ENCODE assay signal across 21 mouse cellular contexts in the genomic region with DNA sequence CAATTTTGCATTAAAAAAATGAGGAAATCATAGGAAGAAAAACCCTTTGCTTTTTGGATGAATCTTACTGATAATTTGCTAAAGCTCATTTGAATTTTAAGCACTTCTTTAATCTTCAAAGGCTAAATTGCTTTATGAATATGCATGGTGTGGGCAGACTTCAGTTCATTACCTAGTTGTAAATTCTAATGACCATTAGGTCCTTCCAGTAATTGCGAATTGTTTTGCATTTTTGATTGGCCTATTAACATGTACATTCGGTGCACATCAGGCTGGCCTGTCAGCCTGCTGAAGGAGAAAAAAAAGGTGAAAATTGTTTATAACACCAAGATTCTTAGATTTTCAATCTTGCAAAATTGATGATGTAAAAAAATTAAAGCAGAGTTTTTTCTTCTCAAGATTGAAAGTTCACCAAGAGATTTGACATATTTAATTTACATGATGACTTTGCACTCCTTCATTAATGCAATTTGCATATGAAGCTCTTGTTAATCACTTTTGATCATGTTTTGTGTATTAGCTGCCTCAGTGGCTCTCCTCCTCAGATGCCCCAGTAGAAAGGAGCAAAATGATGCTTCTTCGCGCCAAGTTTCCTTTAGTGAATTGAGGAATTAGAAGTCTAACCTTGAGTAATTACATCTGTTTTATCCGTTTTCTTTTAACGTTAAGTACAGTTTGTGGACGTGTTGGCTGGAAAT. TPM values are rescaled to one million over a fixed set of nuclear protein-coding genes. Genes with fewer than 3 reads are reported as not detected.
DNase-seq lines count a peak whose midpoint lies in the region; ATAC-seq and TF ChIP-seq lines count a peak whose summit lies in the region.
"Had no signal": no experiment of that assay in that cellular context is flagged by ENCODE, and none has a peak within 500 bp of the region (broad histone marks: within the 10 kb centered on the region; RNA-seq: fewer than 3 reads in every experiment).

No protein-coding gene starts in this region.

- no peak overlapping the region for H3K4me2 ChIP-seq in liver, embryonic 11.5 days
- H3K4me2 ChIP-seq in embryonic facial prominence, embryonic 14.5 days (ENCODE audit: low read depth, low read length), result peak overlapping the region; percentile 1; the same call in 1 of the 2 replicates
- peak overlapping the region; percentile 46 for H3K4me2 ChIP-seq in forebrain, postnatal 0 days (ENCODE audit: low read depth)
- H3K4me2 ChIP-seq in midbrain, embryonic 16.5 days (ENCODE audit: low read length), result peak overlapping the region; percentile 48

- H3K4me3 ChIP-seq in liver, embryonic 11.5 days (ENCODE audit: low read depth, low read length), result no peak overlapping the region
- H3K4me3 ChIP-seq in embryonic facial prominence, embryonic 14.5 days (ENCODE audit: low read depth, low read length), result no peak overlapping the region
- H3K4me3 ChIP-seq in forebrain, postnatal 0 days (ENCODE audit: low read depth, low read length), result peak overlapping the region; percentile 15; the same call in 1 of the 2 replicates
- no peak overlapping the region for H3K4me3 ChIP-seq in midbrain, embryonic 16.5 days (ENCODE audit: low read depth, low read length)
- H3K4me3 ChIP-seq: erythroblast, embryonic 14.5 days had no signal

- no peak overlapping the region for H3K9ac ChIP-seq in liver, embryonic 11.5 days (ENCODE audit: low read depth, low read length)
- H3K9ac ChIP-seq in embryonic facial prominence, embryonic 14.5 days (ENCODE audit: low read depth, low read length), result no peak overlapping the region
- peak overlapping the region; percentile 56 for H3K9ac ChIP-seq in forebrain, postnatal 0 days
- H3K9ac ChIP-seq in midbrain, embryonic 16.5 days (ENCODE audit: low read depth, low read length), result no peak overlapping the region

- no peak for DNase-seq in liver, embryonic 11.5 days (ENCODE audit: low spot score)
- no peak for DNase-seq in liver
- no peak for DNase-seq in embryonic facial prominence, embryonic 14.5 days (ENCODE audit: low spot score)
- peak; percentile 61 for DNase-seq in forebrain, postnatal 0 days
- DNase-seq in kidney, postnatal 25 days, result no peak
- no peak for DNase-seq in thymus, postnatal 0 days (ENCODE audit: low spot score)
- DNase-seq: cerebellum, postnatal 36 days; heart, postnatal 10 days; kidney, adult 9 months; layer of hippocampus, adult 9-11 months; lung, postnatal 4 days; right cerebral cortex, postnatal 4 days had no signal

- peaks cover 4% of the 10 kb centered on the region; the same call in 1 of the 2 replicates for H3K36me3 ChIP-seq in liver, embryonic 11.5 days (ENCODE audit: control insufficient read depth, insufficient read depth, low read length)
- H3K36me3 ChIP-seq in embryonic facial prominence, embryonic 14.5 days (ENCODE audit: control insufficient read depth, insufficient read depth, low read length), result no peaks in the 10 kb centered on the region
- H3K36me3 ChIP-seq in forebrain, postnatal 0 days (ENCODE audit: insufficient read depth), result no peaks in the 10 kb centered on the region
- no peaks in the 10 kb centered on the region for H3K36me3 ChIP-seq in midbrain, embryonic 16.5 days (ENCODE audit: control insufficient read depth, insufficient read depth, low read length)

- ATAC-seq in liver, embryonic 11.5 days (replicated peaks; ENCODE audit: low FRiP score), result no peak
- no peak for ATAC-seq in embryonic facial prominence, embryonic 14.5 days (ENCODE audit: low read depth)
- peak; percentile 18; the same call in 1 of the 2 replicates for ATAC-seq in forebrain, postnatal 0 days
- peak; percentile 34; the same call in 1 of the 2 replicates for ATAC-seq in midbrain, embryonic 16.5 days
- ATAC-seq in monocyte, adult 5-6 weeks (replicated peaks; ENCODE audit: insufficient number of reproducible peaks, low FRiP score, low TSS enrichment, poor library complexity, severe bottlenecking), result no peak
- ATAC-seq: CD4-positive, CD25-positive, alpha-beta regulatory T cell, adult 4 months; Patski had no signal

- no peaks in the 10 kb centered on the region for H3K27me3 ChIP-seq in liver, embryonic 11.5 days (replicated peaks; ENCODE audit: control insufficient read depth, insufficient read depth, low read length)
- no peaks in the 10 kb centered on the region for H3K27me3 ChIP-seq in embryonic facial prominence, embryonic 14.5 days (replicated peaks; ENCODE audit: control insufficient read depth, insufficient read depth, low read length)
- no peaks in the 10 kb centered on the region for H3K27me3 ChIP-seq in forebrain, postnatal 0 days (ENCODE audit: insufficient read depth, low read length)
- no peaks in the 10 kb centered on the region for H3K27me3 ChIP-seq in midbrain, embryonic 16.5 days (ENCODE audit: control insufficient read depth, insufficient read depth, low read depth, low read length)

- peaks cover 65% of the 10 kb centered on the region for H3K4me1 ChIP-seq in liver, embryonic 11.5 days (replicated peaks; ENCODE audit: control insufficient read depth, insufficient read depth, low read length)
- peaks cover 73% of the 10 kb centered on the region for H3K4me1 ChIP-seq in embryonic facial prominence, embryonic 14.5 days (ENCODE audit: control insufficient read depth, insufficient read depth, low read length)
- H3K4me1 ChIP-seq in forebrain, postnatal 0 days (ENCODE audit: insufficient read depth), result peaks cover 59% of the 10 kb centered on the region
- H3K4me1 ChIP-seq in midbrain, embryonic 16.5 days (ENCODE audit: control insufficient read depth, insufficient read depth, low read length), result peaks cover 76% of the 10 kb centered on the region

- no peaks in the 10 kb centered on the region for H3K9me3 ChIP-seq in liver, embryonic 11.5 days (ENCODE audit: control insufficient read depth, low read length)
- H3K9me3 ChIP-seq in embryonic facial prominence, embryonic 14.5 days (ENCODE audit: control insufficient read depth, low read length), result no peaks in the 10 kb centered on the region
- H3K9me3 ChIP-seq in forebrain, postnatal 0 days (ENCODE audit: low read length), result no peaks in the 10 kb centered on the region
- H3K9me3 ChIP-seq in midbrain, embryonic 16.5 days (replicated peaks; ENCODE audit: control insufficient read depth, low read length, poor library complexity, severe bottlenecking), result no peaks in the 10 kb centered on the region

- no peak for TF ChIP-seq CTCF in forebrain, postnatal 0 days (IDR thresholded peaks at IDR 0.05; ENCODE audit: low read depth)

- WGBS in liver, embryonic 11.5 days, result 83% methylated on average over 7 of the region's 7 CpGs
- WGBS in embryonic facial prominence, embryonic 14.5 days, result 65% methylated on average over 7 of the region's 7 CpGs
- WGBS in forebrain, postnatal 0 days, result 20% methylated on average over 7 of the region's 7 CpGs
- WGBS in midbrain, embryonic 16.5 days, result 51% methylated on average over 7 of the region's 7 CpGs

- H3K27ac ChIP-seq in liver, embryonic 11.5 days (ENCODE audit: low read depth, low read length), result 0 out of 2 replicates have a peak overlapping the region, but pooled peaks have one; percentile 29
- H3K27ac ChIP-seq in embryonic facial prominence, embryonic 14.5 days (replicated peaks; ENCODE audit: low read depth, low read length), result no peak overlapping the region
- peak overlapping the region; percentile 89 for H3K27ac ChIP-seq in forebrain, postnatal 0 days (ENCODE audit: low read depth, low read length)
- H3K27ac ChIP-seq in midbrain, embryonic 16.5 days (ENCODE audit: low read length), result peak overlapping the region; percentile 81

RNA-seq across cellular contexts. Expression of a gene that starts 17.9 kb away (rescaled TPM):
- 92.2 and 95.4 TPM in 2 replicates for polyA plus RNA-seq in liver, embryonic 11.5 days (2014; fragmentation: Nextera tagmentation; extraction: Ambion mirVana)
- polyA plus RNA-seq in embryonic facial prominence, embryonic 14.5 days (2014; fragmentation: Nextera tagmentation; extraction: Ambion mirVana), result 26.4 and 30.1 TPM in 2 replicates
- total RNA-seq in forebrain, postnatal 0 days (2014; rRNA removed), result 70.8 and 85.9 TPM in 2 replicates
- polyA plus RNA-seq in forebrain, postnatal 0 days (2015; fragmentation: Nextera tagmentation; extraction: Ambion mirVana), result 173 and 174 TPM in 2 replicates
- polyA plus RNA-seq in midbrain, embryonic 16.5 days (2015; fragmentation: Nextera tagmentation; extraction: Ambion mirVana), result 99.8 and 107 TPM in 2 replicates
- 7.4 and 8.0 TPM in 2 replicates for polyA plus RNA-seq in thymus, postnatal 0 days (2015; fragmentation: Nextera tagmentation; extraction: Ambion mirVana)
- total RNA-seq in monocyte, adult 5-6 weeks (2017), result 12.1 to 16.9 TPM (median 13.9 TPM) in 3 replicates
- polyA plus RNA-seq: Patski had no signal

RNA-seq across cellular contexts. Expression of a gene that starts 21.0 kb away (rescaled TPM):
- polyA plus RNA-seq in liver, embryonic 11.5 days (2014; fragmentation: Nextera tagmentation; extraction: Ambion mirVana), result not detected in 2 replicates
- polyA plus RNA-seq in embryonic facial prominence, embryonic 14.5 days (2014; fragmentation: Nextera tagmentation; extraction: Ambion mirVana), result not detected in 2 replicates
- total RNA-seq in forebrain, postnatal 0 days (2014; rRNA removed), result 1.8 TPM in 1 of 2 replicates, not detected in the other
- polyA plus RNA-seq in forebrain, postnatal 0 days (2015; fragmentation: Nextera tagmentation; extraction: Ambion mirVana), result 0.26 and 0.63 TPM in 2 replicates
- not detected in 2 replicates for polyA plus RNA-seq in midbrain, embryonic 16.5 days (2015; fragmentation: Nextera tagmentation; extraction: Ambion mirVana)
- not detected in 2 replicates for polyA plus RNA-seq in thymus, postnatal 0 days (2015; fragmentation: Nextera tagmentation; extraction: Ambion mirVana)
- total RNA-seq in monocyte, adult 5-6 weeks (2017), result not detected in 3 replicates
- total RNA-seq: adrenal gland, adult 18-20 months; gastrocnemius, postnatal 4 days; heart, postnatal 10 days; liver, adult 2 months had no signal
- polyA plus RNA-seq: CD4-positive, CD25-positive, alpha-beta regulatory T cell, adult 4 months; erythroblast, embryonic 14.5 days; liver, adult 2 months; neural tube, embryonic 11.5 days; Patski had no signal

Comparison
In these comparisons a context has a peak if more than half of its experiments do, and no peak if none do; other contexts are left out.
1. ATAC-seq: peak in forebrain, postnatal 0 days (single experiment) and midbrain, embryonic 16.5 days (single experiment); none in liver, embryonic 11.5 days (single experiment), embryonic facial prominence, embryonic 14.5 days (single experiment) and monocyte, adult 5-6 weeks (single experiment).